Comparison of ENCODE assay signal across 11 mouse cellular contexts in genomic region chr11:11942320-11943217, GRCm38 (mm10). TPM values are rescaled to one million over a fixed set of nuclear protein-coding genes. Genes with fewer than 3 reads are reported as not detected.
DNase-seq lines count a peak whose midpoint lies in the region; ATAC-seq lines count a peak whose summit lies in the region.
"Had no signal": no experiment of that assay in that cellular context is flagged by ENCODE, and none has a peak within 500 bp of the region (broad histone marks: within the 10 kb centered on the region; RNA-seq: fewer than 3 reads in every experiment).

No protein-coding gene starts in this region.

- H3K36me3 ChIP-seq in forebrain, embryonic 11.5 days (ENCODE audit: control insufficient read depth, insufficient read depth, low read length) = no peaks in the 10 kb centered on the region; the same call in 1 of the 2 replicates
- H3K36me3 ChIP-seq in forebrain, embryonic 16.5 days (ENCODE audit: control insufficient read depth, insufficient read depth) = no peaks in the 10 kb centered on the region
- no peaks in the 10 kb centered on the region; the same call in 1 of the 2 replicates for H3K36me3 ChIP-seq in liver, embryonic 16.5 days (ENCODE audit: control insufficient read depth, insufficient read depth)
- H3K36me3 ChIP-seq in intestine, embryonic 15.5 days = peaks cover 3% of the 10 kb centered on the region; the same call in 1 of the 2 replicates
- peaks cover 70% of the 10 kb centered on the region for H3K36me3 ChIP-seq in stomach, embryonic 14.5 days (ENCODE audit: control insufficient read depth, insufficient read depth, low read length)

- H3K27ac ChIP-seq in forebrain, embryonic 11.5 days (ENCODE audit: low read depth, low read length) = no peak overlapping the region
- no peak overlapping the region for H3K27ac ChIP-seq in forebrain, embryonic 16.5 days (ENCODE audit: low read length)
- H3K27ac ChIP-seq in liver, embryonic 16.5 days (ENCODE audit: low read length) = no peak overlapping the region
- H3K27ac ChIP-seq in intestine, embryonic 15.5 days = peak overlapping the region; percentile 34; the same call in 1 of the 2 replicates
- peak overlapping the region; percentile 18; the same call in 1 of the 2 replicates for H3K27ac ChIP-seq in stomach, embryonic 14.5 days (ENCODE audit: low read length)

- DNase-seq in forebrain, embryonic 11.5 days (ENCODE audit: low spot score) = no peak
- no peak for DNase-seq in liver
- no peak for DNase-seq in ovary, postnatal 14 days (ENCODE audit: low spot score)
- no peak for DNase-seq in gastrocnemius, postnatal 25 days
- DNase-seq: cerebellum, adult 8-10 months; thymus, postnatal 25 days had no signal

- 29% methylated on average over 6 of the region's 6 CpGs for WGBS in forebrain, embryonic 11.5 days
- WGBS in forebrain, embryonic 16.5 days = 40% methylated on average over 6 of the region's 6 CpGs
- WGBS in liver, embryonic 16.5 days (ENCODE audit: insufficient replicate concordance) = 59% methylated on average over 6 of the region's 6 CpGs
- WGBS in intestine, embryonic 15.5 days = 57% methylated on average over 6 of the region's 6 CpGs
- WGBS in stomach, embryonic 14.5 days = 61% methylated on average over 6 of the region's 6 CpGs

- no peaks in the 10 kb centered on the region for H3K27me3 ChIP-seq in forebrain, embryonic 11.5 days (ENCODE audit: control insufficient read depth, insufficient read depth, low read length)
- no peaks in the 10 kb centered on the region for H3K27me3 ChIP-seq in forebrain, embryonic 16.5 days (replicated peaks; ENCODE audit: control insufficient read depth, insufficient read depth, low read length)
- no peaks in the 10 kb centered on the region for H3K27me3 ChIP-seq in liver, embryonic 16.5 days (ENCODE audit: control insufficient read depth, insufficient read depth, low read depth, low read length)
- H3K27me3 ChIP-seq in intestine, embryonic 15.5 days (replicated peaks) = no peaks in the 10 kb centered on the region
- no peaks in the 10 kb centered on the region for H3K27me3 ChIP-seq in stomach, embryonic 14.5 days (ENCODE audit: control insufficient read depth, insufficient read depth, low read length)

- peaks cover 8% of the 10 kb centered on the region; the same call in 1 of the 2 replicates for H3K4me1 ChIP-seq in forebrain, embryonic 11.5 days (replicated peaks; ENCODE audit: control insufficient read depth, insufficient read depth, low read length)
- H3K4me1 ChIP-seq in forebrain, embryonic 16.5 days (replicated peaks; ENCODE audit: control insufficient read depth, insufficient read depth, low read length) = no peaks in the 10 kb centered on the region; the same call in 1 of the 2 replicates
- H3K4me1 ChIP-seq in liver, embryonic 16.5 days (ENCODE audit: control insufficient read depth, low read depth, low read length) = peaks cover 2% of the 10 kb centered on the region; the same call in 1 of the 2 replicates
- peaks cover 8% of the 10 kb centered on the region; the same call in 1 of the 2 replicates for H3K4me1 ChIP-seq in intestine, embryonic 15.5 days (replicated peaks)
- H3K4me1 ChIP-seq in stomach, embryonic 14.5 days (ENCODE audit: control insufficient read depth, insufficient read depth, low read length) = peaks cover 10% of the 10 kb centered on the region

- ATAC-seq in forebrain, embryonic 11.5 days (replicated peaks; ENCODE audit: low FRiP score) = peak; percentile 37; the same call in 1 of the 2 replicates
- ATAC-seq in forebrain, embryonic 16.5 days = no peak
- ATAC-seq in liver, embryonic 16.5 days (ENCODE audit: low read depth) = peak; percentile 28; the same call in 1 of the 2 replicates
- peak; percentile 87 for ATAC-seq in intestine, embryonic 15.5 days
- peak; percentile 89 for ATAC-seq in stomach, embryonic 14.5 days (ENCODE audit: insufficient number of reproducible peaks, insufficient read depth, low FRiP score, low read depth)
- ATAC-seq: midbrain, embryonic 16.5 days had no signal

- no peaks in the 10 kb centered on the region for H3K9me3 ChIP-seq in forebrain, embryonic 11.5 days (ENCODE audit: control insufficient read depth, low read length)
- H3K9me3 ChIP-seq in forebrain, embryonic 16.5 days (ENCODE audit: control insufficient read depth, low read length) = no peaks in the 10 kb centered on the region
- H3K9me3 ChIP-seq in liver, embryonic 16.5 days (replicated peaks; ENCODE audit: control insufficient read depth, low read length) = no peaks in the 10 kb centered on the region
- no peaks in the 10 kb centered on the region for H3K9me3 ChIP-seq in intestine, embryonic 15.5 days
- H3K9me3 ChIP-seq in stomach, embryonic 14.5 days (ENCODE audit: control insufficient read depth, low read depth, low read length) = no peaks in the 10 kb centered on the region

- 0 out of 2 replicates have a peak overlapping the region, but pooled peaks have one; percentile 8 for H3K4me2 ChIP-seq in forebrain, embryonic 11.5 days (ENCODE audit: low read depth, low read length, severe bottlenecking)
- no peak overlapping the region for H3K4me2 ChIP-seq in forebrain, embryonic 16.5 days (ENCODE audit: low read length)
- no peak overlapping the region for H3K4me2 ChIP-seq in liver, embryonic 16.5 days (ENCODE audit: low read depth, low read length)
- no peak overlapping the region for H3K4me2 ChIP-seq in intestine, embryonic 15.5 days (replicated peaks)
- no peak overlapping the region for H3K4me2 ChIP-seq in stomach, embryonic 14.5 days (replicated peaks; ENCODE audit: low read depth, low read length)

- no peak overlapping the region for H3K9ac ChIP-seq in forebrain, embryonic 11.5 days (ENCODE audit: low read length)
- H3K9ac ChIP-seq in forebrain, embryonic 16.5 days (replicated peaks; ENCODE audit: low read depth, low read length) = no peak overlapping the region
- H3K9ac ChIP-seq in liver, embryonic 16.5 days (ENCODE audit: low read depth, low read length) = no peak overlapping the region
- H3K9ac ChIP-seq in intestine, embryonic 15.5 days = no peak overlapping the region
- H3K9ac ChIP-seq in stomach, embryonic 14.5 days (replicated peaks; ENCODE audit: low read depth, low read length) = no peak overlapping the region

- H3K4me3 ChIP-seq in forebrain, embryonic 11.5 days (ENCODE audit: low read depth, low read length) = no peak overlapping the region
- H3K4me3 ChIP-seq in forebrain, embryonic 16.5 days (replicated peaks; ENCODE audit: low read length) = no peak overlapping the region
- H3K4me3 ChIP-seq in liver, embryonic 16.5 days (ENCODE audit: low read depth, low read length) = no peak overlapping the region
- no peak overlapping the region for H3K4me3 ChIP-seq in intestine, embryonic 15.5 days (replicated peaks)
- H3K4me3 ChIP-seq in stomach, embryonic 14.5 days (ENCODE audit: low read depth, low read length) = no peak overlapping the region

RNA-seq across cellular contexts. Expression of gene Ddc, which starts 44.6 kb away (rescaled TPM):
- 6.8 and 8.7 TPM in 2 replicates for polyA plus RNA-seq in forebrain, embryonic 11.5 days (2014; fragmentation: Nextera tagmentation; extraction: Ambion mirVana)
- polyA plus RNA-seq in forebrain, embryonic 16.5 days (2015; fragmentation: Nextera tagmentation; extraction: Ambion mirVana) = 3.2 and 4.4 TPM in 2 replicates
- 13.5 and 16.3 TPM in 2 replicates for polyA plus RNA-seq in liver, embryonic 16.5 days (2015; fragmentation: Nextera tagmentation; extraction: Ambion mirVana)
- 46.3 and 52.2 TPM in 2 replicates for polyA plus RNA-seq in intestine, embryonic 15.5 days (2015; fragmentation: Nextera tagmentation; extraction: Ambion mirVana)
- 36.7 and 47.2 TPM in 2 replicates for polyA plus RNA-seq in stomach, embryonic 14.5 days (2014; fragmentation: Nextera tagmentation; extraction: Ambion mirVana)
- 1 to 10 TPM in 1 of 2 experiments, under 1 TPM in 1; 0.94 to 2.5 TPM for total RNA-seq in gastrocnemius, postnatal 25 days (2021)

Comparison
In these comparisons a context has a peak if more than half of its experiments do, and no peak if none do; other contexts are left out.
1. H3K27ac ChIP-seq: peak in intestine, embryonic 15.5 days (single experiment) and stomach, embryonic 14.5 days (single experiment); none in forebrain, embryonic 11.5 days (single experiment), forebrain, embryonic 16.5 days (single experiment) and liver, embryonic 16.5 days (single experiment).